Mouse (Mus musculus): ENCODE measurements around the gene Ndufb10. TPM values are rescaled to one million over a fixed set of nuclear protein-coding genes. Genes with fewer than 3 reads are reported as not detected.

Gene Ndufb10
- total RNA-seq, 1 experiment from 2014 or later, result 228 TPM

- ATAC-seq (replicated peaks; ENCODE audit: insufficient number of reproducible peaks, low FRiP score, low TSS enrichment, poor library complexity, severe bottlenecking), result peak; percentile 58; the same call in 1 of the 2 replicates
These were observed 37.8 kb downstream of the Ndufb10 start for GRCm38 (mm10) chr17:24686514-24686913.

GRCm38 (mm10) chr17:24677500-24678080, 46.7 kb downstream of the Ndufb10 start:
- ATAC-seq (replicated peaks; ENCODE audit: insufficient number of reproducible peaks, low FRiP score, low TSS enrichment, poor library complexity, severe bottlenecking), result no peak

GRCm38 (mm10) chr17:24676877-24677276, 47.4 kb downstream of the Ndufb10 start:
- no peak for ATAC-seq (replicated peaks; ENCODE audit: insufficient number of reproducible peaks, low FRiP score, low TSS enrichment, poor library complexity, severe bottlenecking)

- ATAC-seq (replicated peaks; ENCODE audit: insufficient number of reproducible peaks, low FRiP score, low TSS enrichment, poor library complexity, severe bottlenecking), result peak; percentile 69; the same call in 1 of the 2 replicates
These were observed 48.1 kb downstream of the Ndufb10 start for GRCm38 (mm10) chr17:24676187-24676586.

- no peak for ATAC-seq (replicated peaks; ENCODE audit: insufficient number of reproducible peaks, low FRiP score, low TSS enrichment, poor library complexity, severe bottlenecking)
These were observed 50.0 kb downstream of the Ndufb10 start for GRCm38 (mm10) chr17:24674277-24674676.

- ATAC-seq (replicated peaks; ENCODE audit: insufficient number of reproducible peaks, low FRiP score, low TSS enrichment, poor library complexity, severe bottlenecking), result no peak
These were observed 52.1 kb downstream of the Ndufb10 start for GRCm38 (mm10) chr17:24672141-24672540.

Other genes starting within 250 kb of the Ndufb10 start
- 8.4 to 19.3 TPM (median 11.2 TPM) in 3 replicates for gene Mlst8, start 245.4 kb downstream of the Ndufb10 start, total RNA-seq (2017)
- gene Caskin1, start 235.9 kb downstream of the Ndufb10 start, total RNA-seq (2017), result not detected in 3 replicates
- 83.2 to 132 TPM (median 118 TPM) in 3 replicates for gene Traf7, start 196.5 kb downstream of the Ndufb10 start, total RNA-seq (2017)
- gene Rab26, start 190.3 kb downstream of the Ndufb10 start, total RNA-seq (2017), result 0.39 TPM in 1 of 3 replicates, not detected in the others
- 9.1 to 15.7 TPM (median 11.9 TPM) in 3 replicates for gene Pkd1, start 174.6 kb downstream of the Ndufb10 start, total RNA-seq (2017)
- 20.2 to 53.0 TPM (median 29.4 TPM) in 3 replicates for gene Tsc2, start 91.8 kb downstream of the Ndufb10 start, total RNA-seq (2017)
- gene Nthl1, start 91.8 kb downstream of the Ndufb10 start, total RNA-seq (2017), result 2.5 to 2.6 TPM in 2 of 3 replicates, not detected in the other
- 0.48 to 0.78 TPM in 2 of 3 replicates, not detected in the other for gene Slc9a3r2, start 74.2 kb downstream of the Ndufb10 start, total RNA-seq (2017)
- not detected in 3 replicates for gene Npw, start 66.0 kb downstream of the Ndufb10 start, total RNA-seq (2017)
- gene Zfp598, start 54.8 kb downstream of the Ndufb10 start, total RNA-seq (2017), result 14.6 to 21.7 TPM (median 15.7 TPM) in 3 replicates
- not detected in 3 replicates for gene Syngr3, start 34.5 kb downstream of the Ndufb10 start, total RNA-seq (2017)
- gene Gfer, start 28.3 kb downstream of the Ndufb10 start, total RNA-seq (2017), result 12.4 to 19.8 TPM (median 15.4 TPM) in 3 replicates
- 0.48 to 3.0 TPM (median 2.1 TPM) in 3 replicates for gene Noxo1, start 28.2 kb downstream of the Ndufb10 start, total RNA-seq (2017)
- gene Tbl3, start 16.8 kb downstream of the Ndufb10 start, total RNA-seq (2017), result 9.7 to 19.8 TPM (median 18.6 TPM) in 3 replicates
- 2.8 TPM in 1 of 3 replicates, not detected in the others for gene Rnf151, start 6.4 kb downstream of the Ndufb10 start, total RNA-seq (2017)
- gene Rps2, start 6.4 kb downstream of the Ndufb10 start, total RNA-seq (2017), result 428 to 669 TPM (median 533 TPM) in 3 replicates
- gene Rpl3l, start 3.3 kb upstream of the Ndufb10 start, total RNA-seq (2017), result 4.7 to 14.6 TPM (median 10.2 TPM) in 3 replicates
- gene Msrb1, start 12.2 kb upstream of the Ndufb10 start, total RNA-seq (2017), result 248 to 361 TPM (median 344 TPM) in 3 replicates
- gene Hs3st6, start 28.5 kb upstream of the Ndufb10 start, total RNA-seq (2017), result not detected in 3 replicates
- gene Meiob, start 79.8 kb upstream of the Ndufb10 start, total RNA-seq (2017), result not detected in 3 replicates
- gene Hagh, start 115.7 kb upstream of the Ndufb10 start, total RNA-seq (2017), result 23.2 to 48.3 TPM (median 34.5 TPM) in 3 replicates
- 3.2 to 6.6 TPM (median 4.8 TPM) in 3 replicates for gene Fahd1, start 125.9 kb upstream of the Ndufb10 start, total RNA-seq (2017)
- 0.29 TPM in 1 of 3 replicates, not detected in the others for gene Igfals, start 141.5 kb upstream of the Ndufb10 start, total RNA-seq (2017)
- gene Nubp2, start 161.9 kb upstream of the Ndufb10 start, total RNA-seq (2017), result 34.3 to 41.0 TPM (median 40.1 TPM) in 3 replicates
- gene Spsb3, start 162.2 kb upstream of the Ndufb10 start, total RNA-seq (2017), result 16.6 to 25.9 TPM (median 20.5 TPM) in 3 replicates
- 12.0 to 20.2 TPM (median 12.9 TPM) in 3 replicates for gene Eme2, start 170.6 kb upstream of the Ndufb10 start, total RNA-seq (2017)
- gene Mrps34, start 170.6 kb upstream of the Ndufb10 start, total RNA-seq (2017), result 13.4 to 24.4 TPM (median 19.0 TPM) in 3 replicates
- 28.0 to 48.6 TPM (median 30.1 TPM) in 3 replicates for gene Nme3, start 172.0 kb upstream of the Ndufb10 start, total RNA-seq (2017)
- 46.0 to 84.3 TPM (median 50.2 TPM) in 3 replicates for gene Mapk8ip3, start 212.5 kb upstream of the Ndufb10 start, total RNA-seq (2017)
- gene Jpt2, start 236.2 kb upstream of the Ndufb10 start, total RNA-seq (2017), result 13.4 to 14.4 TPM (median 14.2 TPM) in 3 replicates

Measured in monocyte, adult 5-6 weeks (primary cell).